Mouse (Mus musculus) sigmoid colon, adult 10 weeks (tissue): ENCODE measurements around the gene Olfr1308. TPM values are rescaled to one million over a fixed set of nuclear protein-coding genes. Genes with fewer than 3 reads are reported as not detected.

ENCODE experiments used
- polyA plus RNA-seq: library from polyadenylated mRNA; stranded (reverse); fragments of 350-450 nt; fragmentation: Illumina TruSeq; extraction: RNeasy Lipid Tissue Mini Kit (QIAGEN cat#74804); gene quantifications from one replicate; pipeline ENCODE4 v1.2.3, GENCODE M21; 2014; ENCODE audit warnings: low read depth, low replicate concordance

Olfr1308 gene
- not detected for polyA plus RNA-seq

DNA sequence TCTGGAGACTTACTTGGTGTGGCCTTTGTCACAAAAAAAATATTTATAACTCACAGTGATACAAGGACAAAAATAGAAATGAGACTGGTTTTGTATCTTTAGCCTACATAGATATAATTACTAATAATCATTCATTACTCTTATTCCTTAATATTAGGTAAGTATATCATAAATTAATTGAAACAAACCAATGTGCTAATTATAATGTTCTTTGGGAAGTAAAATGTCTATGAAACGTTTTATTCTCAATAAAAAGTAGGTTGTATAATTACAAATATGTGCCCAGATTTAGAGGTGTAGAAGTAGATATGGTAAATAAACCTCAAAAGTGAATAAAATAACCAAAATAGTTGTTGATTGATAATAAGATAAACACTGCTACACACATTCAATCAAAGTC, at the start of gene Olfr1308:
Olfr1308 (minus strand) TSS at position 101 of the 400 bp plus-strand sequence.

DNA sequence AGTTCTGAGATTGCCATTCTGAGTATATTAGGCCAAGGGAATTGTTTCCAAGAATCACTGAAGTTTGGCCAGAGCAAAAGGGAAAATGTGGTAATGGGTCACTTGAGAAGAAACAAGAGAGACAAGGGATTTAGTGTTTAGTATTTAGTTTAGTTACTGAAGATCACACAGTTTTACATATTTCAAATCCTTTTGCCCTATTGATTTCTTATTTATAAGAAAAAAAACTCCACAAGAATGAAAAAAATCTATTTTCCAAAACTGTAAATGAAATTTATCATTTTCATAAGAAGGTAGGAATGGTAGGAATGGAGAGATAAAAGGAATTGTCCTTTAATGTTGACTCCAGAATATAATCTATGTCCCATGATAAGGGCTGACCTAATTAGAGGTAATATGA, 47.9 kb upstream of the Olfr1308 start, which contains the start of gene Olfr1310:
Olfr1310 (minus strand) TSS at position 101 of the 400 bp plus-strand sequence.

DNA sequence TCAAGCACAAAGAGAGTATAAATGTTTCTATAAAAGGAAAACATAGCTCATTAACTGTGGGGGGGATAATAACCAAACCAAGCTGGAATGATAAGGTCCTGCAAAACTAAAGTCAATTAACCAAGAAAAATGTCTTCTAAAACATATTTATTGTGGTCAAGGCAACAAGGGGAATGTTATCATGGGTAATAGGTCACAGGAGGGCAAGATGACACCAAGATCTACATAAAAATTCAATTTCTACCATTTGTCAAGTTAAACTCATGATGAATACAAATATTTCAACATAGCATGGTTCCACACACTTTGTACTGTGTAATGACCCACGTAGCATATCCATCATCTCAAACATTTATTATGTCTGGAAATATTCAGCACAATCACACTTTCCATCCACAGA, 25.4 kb upstream of the Olfr1308 start, which contains the start of gene Olfr1309:
Olfr1309 (minus strand) TSS at position 101 of the 400 bp plus-strand sequence.

DNA sequence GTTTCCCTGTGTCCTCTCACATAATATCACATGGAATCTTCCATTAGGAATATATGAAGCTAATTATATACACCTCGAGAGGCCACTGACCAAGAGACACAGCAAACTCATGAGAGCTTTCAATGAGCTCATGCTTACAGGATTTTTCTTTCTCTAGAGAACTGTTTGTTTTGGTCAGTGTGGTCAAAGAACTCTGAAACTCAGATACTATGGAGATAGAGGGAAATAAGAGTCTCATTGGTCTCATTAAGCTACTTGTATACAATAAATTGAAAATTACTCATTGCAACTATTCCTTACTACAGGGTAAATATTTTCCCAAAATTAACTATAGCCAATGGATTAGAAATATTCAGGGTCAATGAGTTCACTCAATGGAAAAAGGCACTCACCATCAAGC, 15.4 kb downstream of the Olfr1308 start, which contains the start of gene Olfr1307:
Olfr1307 (minus strand) TSS at position 101 of the 400 bp plus-strand sequence.

DNA sequence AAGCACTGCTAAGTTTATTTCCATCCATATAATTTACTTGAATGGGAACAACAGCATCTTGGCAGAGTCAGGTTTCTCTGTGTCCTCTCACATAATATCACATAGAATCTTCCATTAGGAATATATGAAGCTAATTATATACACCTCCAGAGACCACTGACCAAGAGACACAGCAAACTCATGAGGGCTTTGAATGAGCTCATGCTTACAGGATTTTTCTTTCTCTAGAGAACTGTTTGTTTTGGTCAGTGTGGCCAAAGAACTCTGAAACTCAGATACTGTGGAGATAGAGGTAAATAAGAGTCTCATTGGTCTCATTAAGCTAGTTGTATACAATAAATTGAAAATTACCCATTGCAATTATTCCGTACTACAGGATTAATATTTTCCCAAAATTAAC, 48.6 kb downstream of the Olfr1308 start, which contains the start of gene Olfr1306:
Olfr1306 (minus strand) TSS at position 101 of the 400 bp plus-strand sequence.

Other genes starting within 250 kb of the Olfr1308 start
- gene Olfr1301, start 213.9 kb downstream of the Olfr1308 start, polyA plus RNA-seq, result not detected
- not detected for gene Olfr1302, start 187.5 kb downstream of the Olfr1308 start, polyA plus RNA-seq
- gene Olfr1303, start 144.6 kb downstream of the Olfr1308 start, polyA plus RNA-seq, result not detected
- not detected for gene Olfr1305, start 87.8 kb downstream of the Olfr1308 start, polyA plus RNA-seq
- not detected for gene Olfr1306, start 48.7 kb downstream of the Olfr1308 start, polyA plus RNA-seq
- not detected for gene Olfr1307, start 15.5 kb downstream of the Olfr1308 start, polyA plus RNA-seq
- not detected for gene Olfr1309, start 25.3 kb upstream of the Olfr1308 start, polyA plus RNA-seq
- gene Olfr1310, start 47.8 kb upstream of the Olfr1308 start, polyA plus RNA-seq, result not detected
- not detected for gene Olfr1311, start 59.5 kb upstream of the Olfr1308 start, polyA plus RNA-seq
- gene Olfr1312, start 85.3 kb upstream of the Olfr1308 start, polyA plus RNA-seq, result not detected
- not detected for gene Olfr1313, start 112.9 kb upstream of the Olfr1308 start, polyA plus RNA-seq
- not detected for gene Olfr1314, start 131.8 kb upstream of the Olfr1308 start, polyA plus RNA-seq
- gene Olfr1315-ps1, start 150.5 kb upstream of the Olfr1308 start, polyA plus RNA-seq, result not detected
- not detected for gene Olfr1316, start 170.0 kb upstream of the Olfr1308 start, polyA plus RNA-seq
- not detected for gene Olfr1317, start 175.4 kb upstream of the Olfr1308 start, polyA plus RNA-seq
- gene Olfr1318, start 189.3 kb upstream of the Olfr1308 start, polyA plus RNA-seq, result not detected